In genomic region chr2:33640978-33641858, GRCm38 (mm10) we compare ENCODE assay signal across 8 mouse cellular contexts. TPM values are rescaled to one million over a fixed set of nuclear protein-coding genes. Genes with fewer than 3 reads are reported as not detected.
DNase-seq lines count a peak whose midpoint lies in the region; ATAC-seq and TF ChIP-seq lines count a peak whose summit lies in the region.

No protein-coding gene starts in this region.

- H3K36me3 ChIP-seq in spleen, adult 2 months (ENCODE audit: control insufficient read depth, insufficient read depth, low read length) = no peaks in the 10 kb centered on the region
- H3K36me3 ChIP-seq in intestine, postnatal 0 days (ENCODE audit: control insufficient read depth, insufficient read depth) = no peaks in the 10 kb centered on the region
- no peaks in the 10 kb centered on the region for H3K36me3 ChIP-seq in lung, embryonic 15.5 days
- no peaks in the 10 kb centered on the region for H3K36me3 ChIP-seq in stomach, postnatal 0 days (ENCODE audit: control insufficient read depth, insufficient read depth, low read length)

- no peak for TF ChIP-seq CTCF in spleen, adult 2 months (IDR thresholded peaks at IDR 0.05; ENCODE audit: extremely low read depth, insufficient read depth, insufficient read length, insufficient replicate concordance)
- no peak for TF ChIP-seq CTCF in intestine, postnatal 0 days (IDR thresholded peaks at IDR 0.05; ENCODE audit: low read depth)
- no peak for TF ChIP-seq CTCF in stomach, postnatal 0 days (IDR thresholded peaks at IDR 0.05; ENCODE audit: low read depth)

- peaks cover 8% of the 10 kb centered on the region; the same call in 1 of the 2 replicates for H3K4me1 ChIP-seq in spleen, adult 2 months (ENCODE audit: control insufficient read depth, insufficient read depth, insufficient read length)
- H3K4me1 ChIP-seq in intestine, postnatal 0 days (replicated peaks; ENCODE audit: control insufficient read depth, insufficient read depth, low read length) = 0 out of 2 replicates have a peak, but pooled peaks cover 4% of the 10 kb centered on the region
- peaks cover 28% of the 10 kb centered on the region for H3K4me1 ChIP-seq in lung, embryonic 15.5 days
- no peaks in the 10 kb centered on the region for H3K4me1 ChIP-seq in stomach, postnatal 0 days (replicated peaks; ENCODE audit: control insufficient read depth, insufficient read depth)

- no peak for TF ChIP-seq POLR2A in spleen, adult 2 months (IDR thresholded peaks at IDR 0.05; ENCODE audit: low read depth, low read length)

- no peak overlapping the region for H3K9ac ChIP-seq in intestine, postnatal 0 days (ENCODE audit: low read depth, low read length)
- no peak overlapping the region for H3K9ac ChIP-seq in lung, embryonic 15.5 days
- H3K9ac ChIP-seq in stomach, postnatal 0 days (ENCODE audit: low read length) = no peak overlapping the region

- no peak for TF ChIP-seq EP300 in stomach, postnatal 0 days (optimal IDR thresholded peaks at IDR 0.05)

- peak overlapping the region; percentile 11; the same call in 1 of the 2 replicates for H3K4me3 ChIP-seq in spleen, adult 2 months (ENCODE audit: extremely low read depth, insufficient read depth, insufficient read length)
- peak overlapping the region; percentile 44 for H3K4me3 ChIP-seq in intestine, postnatal 0 days (ENCODE audit: low read depth, low read length)
- H3K4me3 ChIP-seq in lung, embryonic 15.5 days = peak overlapping the region; percentile 45
- peak overlapping the region; percentile 33 for H3K4me3 ChIP-seq in stomach, postnatal 0 days (ENCODE audit: low read depth, low read length)

- DNase-seq in spleen, adult 2 months (ENCODE audit: low read depth in 1 of 2, low spot score in 2 of 2) = no peak
- no peak for DNase-seq in spleen, postnatal 4 days (ENCODE audit: low spot score in 2 of 2)
- DNase-seq in gastrocnemius, postnatal 10 days = peak; percentile 51
- DNase-seq in stomach, postnatal 0 days (ENCODE audit: low spot score) = peak; percentile 41
- DNase-seq in spleen, adult 12 weeks (ENCODE audit: low spot score) = no peak
- DNase-seq in MN1 (ENCODE audit: low spot score) = no peak

- peaks cover 59% of the 10 kb centered on the region for H3K27me3 ChIP-seq in spleen, adult 2 months (ENCODE audit: control insufficient read depth, insufficient read depth, low read length)
- H3K27me3 ChIP-seq in intestine, postnatal 0 days (replicated peaks; ENCODE audit: control insufficient read depth, insufficient read depth, low read length) = peaks cover 99% of the 10 kb centered on the region
- H3K27me3 ChIP-seq in lung, embryonic 15.5 days = peaks cover 100% of the 10 kb centered on the region
- peaks cover 61% of the 10 kb centered on the region for H3K27me3 ChIP-seq in stomach, postnatal 0 days (ENCODE audit: control insufficient read depth, insufficient read depth, low read length)

- no peak overlapping the region for H3K27ac ChIP-seq in spleen, adult 2 months (ENCODE audit: insufficient read depth, low read length)
- H3K27ac ChIP-seq in intestine, postnatal 0 days (ENCODE audit: low read depth, low read length) = no peak overlapping the region
- no peak overlapping the region for H3K27ac ChIP-seq in lung, embryonic 15.5 days
- H3K27ac ChIP-seq in stomach, postnatal 0 days (replicated peaks) = no peak overlapping the region

- ATAC-seq in intestine, postnatal 0 days = no peak
- peak; percentile 17; the same call in 1 of the 2 replicates for ATAC-seq in lung, embryonic 15.5 days (ENCODE audit: borderline replicate concordance, extremely low read depth, low FRiP score, low TSS enrichment)
- ATAC-seq in stomach, postnatal 0 days (ENCODE audit: low FRiP score, low TSS enrichment) = no peak; the same call in 1 of the 2 replicates

- no peaks in the 10 kb centered on the region for H3K9me3 ChIP-seq in intestine, postnatal 0 days (ENCODE audit: control insufficient read depth)
- no peaks in the 10 kb centered on the region for H3K9me3 ChIP-seq in lung, embryonic 15.5 days
- H3K9me3 ChIP-seq in stomach, postnatal 0 days (ENCODE audit: control insufficient read depth, low read length) = no peaks in the 10 kb centered on the region

- WGBS in spleen, adult 2 months = 7% methylated on average over 42 of the region's 56 CpGs
- 2% methylated on average over 38 of the region's 56 CpGs for WGBS in intestine, postnatal 0 days
- 1% methylated on average over 43 of the region's 56 CpGs for WGBS in lung, embryonic 15.5 days
- 2% methylated on average over 36 of the region's 56 CpGs for WGBS in stomach, postnatal 0 days

- H3K4me2 ChIP-seq in intestine, postnatal 0 days (replicated peaks; ENCODE audit: low read depth) = peak overlapping the region; percentile 67
- H3K4me2 ChIP-seq in lung, embryonic 15.5 days = peak overlapping the region; percentile 85
- H3K4me2 ChIP-seq in stomach, postnatal 0 days (replicated peaks; ENCODE audit: low read depth) = peak overlapping the region; percentile 56

RNA-seq across cellular contexts. Expression of gene Lmx1b, which starts 0.9 kb away (rescaled TPM):
- not detected in 2 replicates for polyA plus RNA-seq in spleen, adult 2 months (2012; rRNA removed)
- under 1 TPM; 0.35 to 0.45 TPM for total RNA-seq in gastrocnemius, postnatal 10 days (2021)
- not detected in 2 replicates for polyA plus RNA-seq in intestine, postnatal 0 days (2015; fragmentation: Nextera tagmentation; extraction: Ambion mirVana)
- polyA plus RNA-seq in lung, embryonic 15.5 days (2015; fragmentation: Nextera tagmentation; extraction: Ambion mirVana) = 0.09 TPM in 1 of 2 replicates, not detected in the other
- 0.07 TPM in 1 of 2 replicates, not detected in the other for polyA plus RNA-seq in stomach, postnatal 0 days (2015; fragmentation: Nextera tagmentation; extraction: Ambion mirVana)

Comparison
In these comparisons a context has a peak if more than half of its experiments do, and no peak if none do; other contexts are left out.
1. DNase-seq: peak in gastrocnemius, postnatal 10 days (single experiment) and stomach, postnatal 0 days (single experiment); none in spleen, adult 2 months (0 of 2), spleen, postnatal 4 days (0 of 2), spleen, adult 12 weeks (single experiment) and MN1 (single experiment).
2. Peak in every context shown above with its lines, with median percentiles within 50 percentile points of each other: H3K4me3 ChIP-seq and H3K4me2 ChIP-seq.